Mouse (Mus musculus) MEL (cell line): Measurements from ENCODE around the gene Prim2.

Experiments
- CTCF ChIP-seq, 3 experiments: IDR thresholded peaks in 2 of 3; conservative IDR thresholded peaks in 1 of 3; 2 replicates each; pipeline ENCODE4 v1.5.1; 2011 to 2012; ENCODE audit warnings: low read length in 3 of 3, low read depth in 2 of 3, mild to moderate bottlenecking in 2 of 3, improper control_type of control experiment in 1 of 3, inconsistent platforms in 1 of 3, mixed read lengths in 1 of 3, moderate library complexity in 1 of 3; ENCODE audit not compliant: control insufficient read depth in 1 of 3, insufficient read depth in 1 of 3, poor library complexity in 1 of 3, severe bottlenecking in 1 of 3
- GATA1 ChIP-seq: IDR thresholded peaks from 2 replicates; pipeline ENCODE4 v1.6.1; 2011; ENCODE audit warnings: low read depth, low read length, improper control_type of control experiment
- HCFC1 ChIP-seq: IDR thresholded peaks from 2 replicates; pipeline ENCODE4 v1.6.1; 2012; ENCODE audit warnings: low read depth, mild to moderate bottlenecking, inconsistent platforms, low read length, improper control_type of control experiment, moderate library complexity
- MAFK ChIP-seq: IDR thresholded peaks from 2 replicates; pipeline ENCODE4 v1.6.1; 2011; ENCODE audit warnings: low read depth, mild to moderate bottlenecking, low read length, improper control_type of control experiment, borderline replicate concordance
- MAX ChIP-seq: IDR thresholded peaks from 2 replicates; pipeline ENCODE4 v1.6.1; 2011; ENCODE audit warnings: low read length, improper control_type of control experiment
- MAZ ChIP-seq: IDR thresholded peaks from 2 replicates; pipeline ENCODE4 v1.6.1; 2012; ENCODE audit warnings: low read depth, mild to moderate bottlenecking, inconsistent platforms, low read length, improper control_type of control experiment
- MYC ChIP-seq: IDR thresholded peaks from 2 replicates; pipeline ENCODE4 v1.6.1; 2011; ENCODE audit warnings: low read depth, mild to moderate bottlenecking, low read length, improper control_type of control experiment, moderate library complexity
- POLR2A ChIP-seq, 2 experiments: IDR thresholded peaks; 2 replicates each; pipeline ENCODE4 v1.6.1; 2011 to 2012; ENCODE audit warnings: low read length in 2 of 2, mild to moderate bottlenecking in 2 of 2, control low read depth in 1 of 2, improper control_type of control experiment in 1 of 2, low read depth in 1 of 2, moderate library complexity in 1 of 2; ENCODE audit not compliant: control insufficient read depth in 1 of 2, insufficient read depth in 1 of 2, poor library complexity in 1 of 2
- POLR2AphosphoS5 ChIP-seq: IDR thresholded peaks from 2 replicates; pipeline ENCODE4 v1.6.1; 2012; ENCODE audit warnings: low read depth, borderline replicate concordance, mild to moderate bottlenecking, inconsistent platforms, low read length, moderate library complexity, mixed read lengths
- TBP ChIP-seq: IDR thresholded peaks from 2 replicates; pipeline ENCODE4 v1.8.0; 2011; ENCODE audit warnings: low read depth, low read length, improper control_type of control experiment
- USF1 ChIP-seq: IDR thresholded peaks from 2 replicates; pipeline ENCODE4 v1.6.1; 2014; ENCODE audit warnings: low read depth, mild to moderate bottlenecking, inconsistent platforms, low read length, improper control_type of control experiment, moderate library complexity
- ZC3H11A ChIP-seq: IDR thresholded peaks from 2 replicates; pipeline ENCODE4 v1.6.1; 2012; ENCODE audit warnings: low read depth, mild to moderate bottlenecking, inconsistent platforms, low read length, improper control_type of control experiment
- ZNF384 ChIP-seq: IDR thresholded peaks from 2 replicates; pipeline ENCODE4 v1.6.1; 2012; ENCODE audit warnings: low read depth, mild to moderate bottlenecking, inconsistent platforms, low read length, improper control_type of control experiment

- TF ChIP-seq MAFK, result no peak
- no peak for TF ChIP-seq ZNF384
- TF ChIP-seq CTCF (IDR thresholded peaks at IDR 0.05 in 2 of 3, conservative IDR thresholded peaks at IDR 0.05 in 1 of 3; ENCODE audit: control insufficient read depth in 1 of 3, insufficient read depth in 1 of 3, low read depth in 2 of 3, low read length in 3 of 3, poor library complexity in 1 of 3, severe bottlenecking in 1 of 3), result no peak
- no peak for TF ChIP-seq MAX
- no peak for TF ChIP-seq USF1
- no peak for TF ChIP-seq HCFC1
- TF ChIP-seq MYC, result no peak
- TF ChIP-seq POLR2A (IDR thresholded peaks at IDR 0.05; ENCODE audit: control insufficient read depth in 1 of 2, insufficient read depth in 1 of 2, low read depth in 1 of 2, low read length in 2 of 2, poor library complexity in 1 of 2), result no peak
- no peak for TF ChIP-seq ZC3H11A
- no peak for TF ChIP-seq GATA1
- TF ChIP-seq POLR2AphosphoS5, result no peak
- no peak for TF ChIP-seq MAZ
- no peak for TF ChIP-seq TBP
These were observed 114.0 kb downstream of the Prim2 start for GRCm38 (mm10) chr1:33555626-33556025.
